ENCODE assay signal across 16 mouse cellular contexts in the genomic region with DNA sequence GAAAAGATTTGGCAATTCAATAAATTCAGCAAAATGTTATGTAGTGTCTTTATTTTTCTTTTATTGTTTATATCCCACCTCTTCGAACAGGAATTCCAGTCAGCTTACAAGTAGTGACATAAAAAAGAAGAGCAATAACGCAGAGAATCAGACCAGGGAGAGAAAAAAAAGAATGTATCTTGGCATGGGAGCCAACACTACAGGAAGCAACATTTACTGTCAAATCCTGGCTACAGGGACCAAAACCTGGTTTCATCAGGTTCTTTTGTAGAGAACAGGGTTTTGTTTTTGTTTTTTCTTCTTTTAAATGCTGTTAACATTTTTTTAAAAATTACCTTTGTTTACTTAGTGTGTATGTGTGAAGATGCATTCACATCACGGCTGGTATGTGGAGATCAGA.
DNase-seq lines count a peak whose midpoint lies in the region; TF ChIP-seq lines count a peak whose summit lies in the region.
"Had no signal": no experiment of that assay in that cellular context is flagged by ENCODE, and none has a peak within 500 bp of the region (broad histone marks: within the 10 kb centered on the region; RNA-seq: fewer than 3 reads in every experiment).

No protein-coding gene starts in this region.

- peaks cover 6% of the 10 kb centered on the region for H3K4me1 ChIP-seq in cerebellum, adult 2 months (ENCODE audit: control insufficient read depth, insufficient read depth, low read length)
- H3K4me1 ChIP-seq: embryonic facial prominence, embryonic 13.5 days; embryonic facial prominence, embryonic 15.5 days; forebrain, embryonic 10.5 days; forebrain, embryonic 12.5 days had no signal

- no peak for TF ChIP-seq CTCF in cerebellum, adult 2 months (IDR thresholded peaks at IDR 0.05; ENCODE audit: borderline replicate concordance, insufficient read depth, low read depth, low read length)

- DNase-seq in cerebellum, adult 2 months = peak; percentile 8 to 62
- DNase-seq in cerebellum, adult 9-11 months = no peak
- peak; percentile 9 to 40 for DNase-seq in cerebellum, postnatal 14 days
- no peak for DNase-seq in cerebellum, adult 8-10 months
- DNase-seq in brain, adult 2 months (ENCODE audit: low read depth, low spot score) = peak; percentile 71
- DNase-seq: adrenal gland, adult 8-10 months; adrenal gland, postnatal 14 days; adrenal gland, postnatal 36 days; B cell, adult 2 months; embryo, embryonic 11 days had no signal

- 20% methylated on average over 3 of the region's 3 CpGs for whole genome bisulfite sequencing in cerebellum, adult 2 months

- TF ChIP-seq POLR2A in cerebellum, adult 2 months (IDR thresholded peaks at IDR 0.05; ENCODE audit: borderline replicate concordance, insufficient read depth, low read length) = no peak

- no peak overlapping the region for H3K4me3 ChIP-seq in cerebellum, adult 2 months (replicated peaks; ENCODE audit: insufficient read depth, low read depth, low read length)
- H3K4me3 ChIP-seq: embryonic facial prominence, embryonic 13.5 days; embryonic facial prominence, embryonic 15.5 days; erythroblast, embryonic 14.5 days; forebrain, embryonic 10.5 days; forebrain, embryonic 12.5 days had no signal

- H3K27ac ChIP-seq in cerebellum, adult 2 months (ENCODE audit: insufficient read depth, low read length) = peak overlapping the region; percentile 43; the same call in 1 of the 2 replicates
- H3K27ac ChIP-seq: embryonic facial prominence, embryonic 13.5 days; embryonic facial prominence, embryonic 15.5 days; forebrain, embryonic 10.5 days; forebrain, embryonic 12.5 days had no signal

- no peaks in the 10 kb centered on the region for H3K27me3 ChIP-seq in cerebellum, adult 2 months (ENCODE audit: control insufficient read depth, insufficient read depth, low read length)
- H3K27me3 ChIP-seq: CH12.LX; embryonic facial prominence, embryonic 13.5 days; embryonic facial prominence, embryonic 15.5 days; forebrain, embryonic 12.5 days had no signal

Comparison
In these comparisons a context has a peak if more than half of its experiments do, and no peak if none do; other contexts are left out.
1. DNase-seq: peak in cerebellum, adult 2 months (2 of 2), cerebellum, postnatal 14 days (2 of 2) and brain, adult 2 months (single experiment); none in cerebellum, adult 9-11 months (single experiment) and cerebellum, adult 8-10 months (single experiment).